Mouse (Mus musculus) liver, embryonic 11.5 days (tissue): ENCODE measurements around the gene Cdk11b. TPM values are rescaled to one million over a fixed set of nuclear protein-coding genes. Genes with fewer than 3 reads are reported as not detected.

Experiments used
- ATAC-seq: fragments of 200-750 bp; cut with Nextera tagmentation; replicated peaks from 2 replicates; pipeline ENCODE4 v1.8.0; 2017; ENCODE audit warnings: moderate number of reproducible peaks, mild to moderate bottlenecking, moderate TSS enrichment, moderate library complexity; ENCODE audit not compliant: low FRiP score
- DNase-seq: peaks from one replicate; pipeline ENCODE4 v3.0.0-alpha.2; 2017; ENCODE audit warnings: low spot score
- H3K27ac ChIP-seq: fragments of 300-500 bp; sonication (generic); 2 replicates; pipeline ENCODE4 v1.5.1; 2014; ENCODE audit warnings: mild to moderate bottlenecking, low read depth, low read length, control low read depth
- H3K27me3 ChIP-seq: fragments of 300-500 bp; sonication (generic); replicated peaks from 2 replicates; pipeline ENCODE4 v1.6.1; 2014; ENCODE audit warnings: low read length, mixed read lengths; ENCODE audit not compliant: control insufficient read depth, insufficient read depth
- H3K36me3 ChIP-seq: fragments of 300-500 bp; sonication (generic); 2 replicates; pipeline ENCODE4 v1.6.1; 2014; ENCODE audit warnings: mild to moderate bottlenecking, low read length, moderate library complexity, mixed read lengths; ENCODE audit not compliant: control insufficient read depth, insufficient read depth
- H3K4me1 ChIP-seq: fragments of 300-500 bp; sonication (generic); replicated peaks from 2 replicates; pipeline ENCODE4 v1.6.1; 2014; ENCODE audit warnings: low read length, mixed read lengths; ENCODE audit not compliant: control insufficient read depth, insufficient read depth
- H3K4me2 ChIP-seq: fragments of 300-500 bp; sonication (generic); 2 replicates; pipeline ENCODE4 v1.6.1; 2014; ENCODE audit warnings: mild to moderate bottlenecking, control low read depth, moderate library complexity
- H3K4me3 ChIP-seq: fragments of 300-500 bp; sonication (generic); 2 replicates; pipeline ENCODE4 v1.5.1; 2014; ENCODE audit warnings: low read depth, low read length, control low read depth
- H3K9ac ChIP-seq: fragments of 300-500 bp; sonication (generic); 2 replicates; pipeline ENCODE4 v1.6.1; 2014; ENCODE audit warnings: low read depth, low read length, control low read depth
- H3K9me3 ChIP-seq: fragments of 300-500 bp; sonication (generic); 2 replicates; pipeline ENCODE4 v1.6.1; 2016; ENCODE audit warnings: low read length, inconsistent platforms, mixed read lengths; ENCODE audit not compliant: control insufficient read depth
- WGBS: fragments of 180-500 bp; shearing (Covaris S2); extraction: QIAGEN DNeasy Blood & Tissue Kit; methylation state at CpG from one replicate; pipeline ENCODE4 v1.1.7; 2014; 5-methylcytosine and 5-hydroxymethylcytosine counted together
- polyA plus RNA-seq: library from polyadenylated mRNA; unstranded; fragments of >200 nt; fragmentation: Nextera tagmentation; extraction: Ambion mirVana; gene quantifications from 2 replicates; pipeline ENCODE4 v1.2.1, GENCODE M21; 2014

The Cdk11b gene
- polyA plus RNA-seq, 1 experiment from 2014 or later = 64.9 TPM

GRCm38 (mm10) chr4:155601997-155602456 lies 22.6 kb upstream of the Cdk11b start:
- Histone ChIP-seq H3K27ac (peak overlapping the region; percentile 99), H3K4me1 (peaks cover 12% of the 10 kb centered on the region), H3K9ac (peak overlapping the region; percentile 87), H3K9me3 (no peaks in the 10 kb centered on the region), H3K36me3 (peaks cover 3% of the 10 kb centered on the region; the same call in 1 of the 2 replicates), H3K4me2 (peak overlapping the region; percentile 84), H3K27me3 (no peaks in the 10 kb centered on the region), H3K4me3 (peak overlapping the region; percentile 90)
- ATAC-seq = peak; percentile 46
- peak; percentile 40 for DNase-seq
- WGBS = 1% methylated on average over 27 of the region's 31 CpGs

- peak overlapping the region; percentile 90 for H3K4me3 ChIP-seq
- 46% methylated on average over 1 of the region's 1 CpGs for WGBS
- H3K4me1 ChIP-seq = peaks cover 12% of the 10 kb centered on the region
- H3K9me3 ChIP-seq = no peaks in the 10 kb centered on the region
- H3K36me3 ChIP-seq = peaks cover 3% of the 10 kb centered on the region; the same call in 1 of the 2 replicates
- DNase-seq = no peak
- H3K27me3 ChIP-seq = no peaks in the 10 kb centered on the region
- ATAC-seq = peak; percentile 20; the same call in 1 of the 2 replicates
- peak overlapping the region; percentile 84 for H3K4me2 ChIP-seq
- no peak overlapping the region for H3K27ac ChIP-seq
- peak overlapping the region; percentile 87; the same call in 1 of the 2 replicates for H3K9ac ChIP-seq
Measured at GRCm38 (mm10) chr4:155602753-155603152, 21.9 kb upstream of the Cdk11b start.

- Histone ChIP-seq H3K4me1 (peaks cover 11% of the 10 kb centered on the region), H3K27ac (no peak overlapping the region)
Measured at GRCm38 (mm10) chr4:155603801-155604200, 20.9 kb upstream of the Cdk11b start.

DNA sequence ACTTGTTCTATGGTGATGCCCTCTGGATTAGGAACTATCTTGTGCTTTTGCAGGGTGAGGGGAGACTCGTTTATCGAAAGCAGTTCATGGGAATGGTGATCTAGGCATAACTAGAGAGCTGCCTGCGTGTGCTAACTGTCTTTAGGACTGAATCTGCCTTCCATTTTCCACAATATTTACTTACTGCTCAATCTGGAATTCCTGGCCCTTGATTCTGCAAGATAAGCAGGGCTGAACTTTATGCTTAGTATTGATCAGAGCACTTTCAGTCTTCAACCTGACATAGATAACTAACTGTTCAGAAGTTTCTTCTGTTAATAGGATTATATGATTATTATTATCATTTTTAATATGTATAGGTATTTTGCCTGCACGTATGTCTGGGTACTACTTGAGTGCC lies 19.5 kb upstream of the Cdk11b start:
- no peak for ATAC-seq
- H3K27ac ChIP-seq = no peak overlapping the region
- peaks cover 9% of the 10 kb centered on the region; the same call in 1 of the 2 replicates for H3K4me1 ChIP-seq
- H3K4me2 ChIP-seq = no peak overlapping the region
- H3K9me3 ChIP-seq = no peaks in the 10 kb centered on the region
- no peak overlapping the region for H3K9ac ChIP-seq
- H3K27me3 ChIP-seq = no peaks in the 10 kb centered on the region
- DNase-seq = no peak
- no peak overlapping the region for H3K4me3 ChIP-seq
- 86% methylated on average over 4 of the region's 4 CpGs for WGBS
- H3K36me3 ChIP-seq = peaks cover 10% of the 10 kb centered on the region

More at GRCm38 (mm10) chr4:155603801-155604200, 20.9 kb upstream of the Cdk11b start:
- Histone ChIP-seq H3K9ac (no peak overlapping the region), H3K4me2 (no peak overlapping the region), H3K9me3 (no peaks in the 10 kb centered on the region), H3K36me3 (peaks cover 3% of the 10 kb centered on the region; the same call in 1 of the 2 replicates), H3K27me3 (no peaks in the 10 kb centered on the region), H3K4me3 (no peak overlapping the region)
- 94% methylated on average over 6 of the region's 6 CpGs for WGBS
- DNase-seq (no peak), ATAC-seq (no peak)

DNA sequence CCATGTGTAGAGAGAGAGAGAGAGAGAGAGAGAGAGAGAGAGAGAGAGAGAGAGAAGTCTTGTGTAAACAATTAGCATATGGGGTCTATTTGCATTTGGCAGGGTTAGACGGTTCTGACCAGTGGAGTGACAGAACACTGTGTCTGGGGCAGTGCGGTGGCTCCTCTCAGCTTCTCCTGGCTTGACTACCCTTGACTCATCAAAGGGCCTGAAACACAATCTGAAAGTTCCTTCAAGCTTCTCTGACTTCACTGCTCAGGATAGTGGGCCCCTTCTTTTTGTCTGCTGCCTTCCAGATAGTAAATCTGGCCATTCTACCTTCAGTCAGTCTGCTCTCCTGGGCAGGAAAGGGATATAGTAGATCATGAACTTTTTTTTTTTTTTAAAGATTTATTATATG lies 17.8 kb upstream of the Cdk11b start:
- H3K4me1 ChIP-seq = peaks cover 9% of the 10 kb centered on the region; the same call in 1 of the 2 replicates
- 79% methylated on average over 2 of the region's 2 CpGs for WGBS
- no peak overlapping the region for H3K4me3 ChIP-seq
- no peak overlapping the region for H3K4me2 ChIP-seq
- no peaks in the 10 kb centered on the region for H3K9me3 ChIP-seq
- H3K9ac ChIP-seq = no peak overlapping the region
- no peak for ATAC-seq
- no peak overlapping the region for H3K27ac ChIP-seq
- no peak for DNase-seq
- H3K27me3 ChIP-seq = no peaks in the 10 kb centered on the region
- peaks cover 15% of the 10 kb centered on the region for H3K36me3 ChIP-seq

DNA sequence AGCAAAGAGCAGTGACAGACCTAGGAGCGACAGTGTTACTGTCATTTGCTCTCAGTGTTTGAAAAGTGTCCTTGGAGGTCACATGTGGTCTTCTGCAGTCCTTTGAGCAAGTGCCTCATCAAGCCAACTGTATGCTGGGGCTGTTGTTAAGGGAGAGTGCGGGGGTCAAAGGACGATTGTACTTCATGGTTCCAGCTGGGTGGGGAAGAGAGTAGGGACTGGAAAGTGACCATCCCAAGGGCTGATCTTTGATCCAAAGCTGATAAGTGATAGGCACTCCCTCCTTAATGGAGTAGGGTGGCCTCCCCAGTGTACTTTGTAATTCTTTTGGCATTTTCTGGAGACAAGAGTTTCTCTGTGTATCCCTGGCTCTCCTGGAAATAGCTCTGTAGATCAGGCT lies 12.8 kb upstream of the Cdk11b start:
- H3K27me3 ChIP-seq = no peaks in the 10 kb centered on the region
- 88% methylated on average over 3 of the region's 3 CpGs for WGBS
- no peak overlapping the region for H3K9ac ChIP-seq
- no peak overlapping the region for H3K4me2 ChIP-seq
- no peak overlapping the region for H3K27ac ChIP-seq
- ATAC-seq (no peak), DNase-seq (no peak)
- no peaks in the 10 kb centered on the region for H3K9me3 ChIP-seq
- H3K4me1 ChIP-seq = no peaks in the 10 kb centered on the region
- peaks cover 33% of the 10 kb centered on the region for H3K36me3 ChIP-seq
- no peak overlapping the region for H3K4me3 ChIP-seq

GRCm38 (mm10) chr4:155613264-155613663 lies 11.4 kb upstream of the Cdk11b start:
- peaks cover 40% of the 10 kb centered on the region for H3K36me3 ChIP-seq
- 95% methylated on average over 3 of the region's 3 CpGs for WGBS
- DNase-seq = no peak

DNA sequence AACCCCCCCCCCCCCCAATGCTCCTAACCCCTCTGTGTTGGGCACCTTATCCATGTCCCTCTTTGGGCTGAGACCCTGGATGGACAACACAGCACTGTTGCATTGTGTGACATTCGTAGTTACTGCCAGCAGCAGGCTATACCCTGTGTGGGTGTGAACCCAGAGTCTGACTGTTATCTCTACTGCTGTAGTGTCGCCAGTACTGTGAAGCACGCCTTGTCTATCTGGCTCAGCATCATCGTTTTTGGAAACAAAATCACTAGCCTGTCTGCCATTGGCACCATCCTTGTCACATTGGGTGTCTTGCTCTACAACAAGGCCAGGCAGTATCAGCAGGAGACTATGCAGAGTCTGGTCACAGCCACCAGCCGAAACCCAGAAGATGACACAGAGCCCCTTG lies 6.3 kb upstream of the Cdk11b start:
- WGBS = 71% methylated on average over 5 of the region's 5 CpGs
- DNase-seq = no peak
- H3K36me3 ChIP-seq = peaks cover 36% of the 10 kb centered on the region

More at GRCm38 (mm10) chr4:155613264-155613663, 11.4 kb upstream of the Cdk11b start:
- no peaks in the 10 kb centered on the region for H3K27me3 ChIP-seq
- H3K9me3 ChIP-seq = no peaks in the 10 kb centered on the region
- ATAC-seq = no peak
- H3K27ac ChIP-seq = no peak overlapping the region
- no peak overlapping the region for H3K4me2 ChIP-seq
- H3K9ac ChIP-seq = no peak overlapping the region
- no peak overlapping the region for H3K4me3 ChIP-seq
- no peaks in the 10 kb centered on the region for H3K4me1 ChIP-seq

GRCm38 (mm10) chr4:155630267-155630666 lies 5.6 kb downstream of the Cdk11b start:
- Histone ChIP-seq H3K4me2 (no peak overlapping the region), H3K27me3 (no peaks in the 10 kb centered on the region), H3K36me3 (peaks cover 48% of the 10 kb centered on the region), H3K27ac (no peak overlapping the region), H3K9me3 (no peaks in the 10 kb centered on the region), H3K4me3 (no peak overlapping the region), H3K9ac (no peak overlapping the region), H3K4me1 (no peaks in the 10 kb centered on the region)
- no peak for ATAC-seq
- 88% methylated on average over 6 of the region's 6 CpGs for WGBS
- DNase-seq = no peak

More for the DNA sequence above, 6.3 kb upstream of the Cdk11b start:
- peak; percentile 58; the same call in 1 of the 2 replicates for ATAC-seq
- no peaks in the 10 kb centered on the region for H3K9me3 ChIP-seq
- H3K4me3 ChIP-seq = no peak overlapping the region
- H3K4me2 ChIP-seq = no peak overlapping the region
- no peak overlapping the region for H3K9ac ChIP-seq
- H3K27ac ChIP-seq = no peak overlapping the region
- peaks cover 1% of the 10 kb centered on the region; the same call in 1 of the 2 replicates for H3K4me1 ChIP-seq
- H3K27me3 ChIP-seq = no peaks in the 10 kb centered on the region
